Mouse (Mus musculus) liver, postnatal 0 days (tissue): Measurements from ENCODE around the gene Fbn1. TPM values are rescaled to one million over a fixed set of nuclear protein-coding genes. Genes with fewer than 3 reads are reported as not detected.

Experiments
- ATAC-seq: fragments of 200-750 bp; cut with Nextera tagmentation; 2 replicates; pipeline ENCODE4 v1.8.0; 2017; ENCODE audit warnings: mild to moderate bottlenecking, moderate library complexity
- DNase-seq: peaks from one replicate; pipeline ENCODE4 v3.0.0-alpha.2; 2016
- H3K27ac ChIP-seq: fragments of 300-500 bp; sonication (generic); 2 replicates; pipeline ENCODE4 v1.5.1; 2014; ENCODE audit warnings: antibody characterized with exemption, moderate library complexity, mild to moderate bottlenecking, low read depth
- H3K27me3 ChIP-seq: fragments of 300-500 bp; sonication (generic); 2 replicates; pipeline ENCODE4 v1.6.1; 2014; ENCODE audit warnings: low read length, control low read depth, mixed read lengths; ENCODE audit not compliant: insufficient read depth
- H3K36me3 ChIP-seq: fragments of 300-500 bp; sonication (generic); replicated peaks from 2 replicates; pipeline ENCODE4 v1.6.1; 2014; ENCODE audit warnings: mild to moderate bottlenecking, control low read depth, low read length, moderate library complexity, mixed read lengths; ENCODE audit not compliant: insufficient read depth
- H3K4me1 ChIP-seq: fragments of 300-500 bp; sonication (generic); 2 replicates; pipeline ENCODE4 v1.6.1; 2014; ENCODE audit warnings: antibody characterized with exemption, mild to moderate bottlenecking, control low read depth; ENCODE audit not compliant: insufficient read depth
- H3K4me2 ChIP-seq: fragments of 300-500 bp; sonication (generic); 2 replicates; pipeline ENCODE4 v1.6.1; 2014; ENCODE audit warnings: low read depth, mild to moderate bottlenecking, low read length, moderate library complexity, mixed read lengths
- H3K4me3 ChIP-seq: fragments of 300-500 bp; sonication (generic); 2 replicates; pipeline ENCODE4 v1.5.1; 2014; ENCODE audit warnings: low read depth, low read length
- H3K9ac ChIP-seq: fragments of 300-500 bp; sonication (generic); replicated peaks from 2 replicates; pipeline ENCODE4 v1.6.1; 2014; ENCODE audit warnings: mild to moderate bottlenecking, moderate library complexity
- H3K9me3 ChIP-seq: fragments of 300-500 bp; sonication (generic); 2 replicates; pipeline ENCODE4 v1.6.1; 2016; ENCODE audit warnings: mild to moderate bottlenecking, control low read depth, low read length, mixed read lengths
- CTCF ChIP-seq: sonication (generic); IDR thresholded peaks from 2 replicates; pipeline ENCODE4 v1.5.1; 2016; ENCODE audit warnings: antibody characterized with exemption, low read depth
- EP300 ChIP-seq: IDR thresholded peaks from 2 replicates; pipeline ENCODE4 v1.6.1; 2016; ENCODE audit warnings: antibody characterized with exemption, low read depth, mild to moderate bottlenecking
- WGBS: fragments of 180-500 bp; shearing (Covaris S2); extraction: QIAGEN DNeasy Blood & Tissue Kit; methylation state at CpG from one replicate; pipeline ENCODE4 v1.1.7; 2014; ENCODE audit not compliant: insufficient replicate concordance; 5-methylcytosine and 5-hydroxymethylcytosine counted together
- polyA plus RNA-seq: library from polyadenylated mRNA; unstranded; fragments of >200 nt; fragmentation: Nextera tagmentation; extraction: Ambion mirVana; gene quantifications from 2 replicates; pipeline ENCODE4 v1.2.1, GENCODE M21; 2015

Gene Fbn1
- polyA plus RNA-seq: 1.3 TPM in 2 replicates

- Histone ChIP-seq H3K4me2 (peak within 1 kb of the TSS; percentile 61; the same call in 1 of the 2 replicates), H3K27ac (no peak within 1 kb of the TSS), H3K9me3 (no peaks in the 10 kb centered on the region), H3K27me3 (peaks cover 38% of the 10 kb centered on the region), H3K4me3 (0 out of 2 replicates have a peak within 1 kb of the TSS, but pooled peaks have one; percentile 48), H3K36me3 (no peaks in the 10 kb centered on the region), H3K9ac (no peak within 1 kb of the TSS), H3K4me1 (no peaks in the 10 kb centered on the region; the same call in 1 of the 2 replicates)
- WGBS: 71% methylated on average over 4 of the region's 4 CpGs
- TF ChIP-seq EP300 (no peak), CTCF (no peak)
- ATAC-seq (no peak), DNase-seq (no peak)
These were observed at the start of gene Fbn1 for GRCm38 (mm10) chr2:125507893-125508292. Fbn1 (minus strand) TSS chr2:125507993.

DNA sequence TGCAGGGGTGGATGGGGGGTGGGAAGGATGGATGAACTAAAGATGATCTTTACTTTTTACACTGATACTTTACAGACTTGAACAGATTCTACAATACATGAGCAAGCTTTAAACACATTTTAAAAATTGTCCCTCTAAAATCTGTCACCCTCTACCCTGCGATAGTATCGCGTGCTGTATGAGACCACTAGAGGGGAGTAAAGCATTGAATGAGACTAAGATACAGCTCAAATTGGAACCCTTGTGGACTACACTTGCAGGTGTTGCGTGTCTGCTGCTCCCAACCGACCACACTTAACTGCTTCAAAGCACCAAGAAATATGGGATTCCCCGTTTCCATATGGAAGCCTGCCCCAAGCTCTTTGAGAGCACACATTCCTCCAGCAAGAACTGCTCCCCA, 48.0 kb upstream of the Fbn1 start:
- H3K9ac ChIP-seq: no peak overlapping the region
- DNase-seq (no peak), ATAC-seq (no peak)
- H3K4me2 ChIP-seq: no peak overlapping the region
- no peaks in the 10 kb centered on the region for H3K27me3 ChIP-seq
- no peak overlapping the region for H3K4me3 ChIP-seq
- H3K27ac ChIP-seq: no peak overlapping the region
- TF ChIP-seq CTCF (peak; percentile 43), EP300 (no peak)
- H3K4me1 ChIP-seq: no peaks in the 10 kb centered on the region
- no peaks in the 10 kb centered on the region for H3K36me3 ChIP-seq
- no peaks in the 10 kb centered on the region for H3K9me3 ChIP-seq
- 74% methylated on average over 6 of the region's 6 CpGs for WGBS

- no peak for TF ChIP-seq EP300
- TF ChIP-seq CTCF: no peak
- H3K9ac ChIP-seq: no peak overlapping the region
- no peaks in the 10 kb centered on the region for H3K36me3 ChIP-seq
- H3K4me1 ChIP-seq: no peaks in the 10 kb centered on the region
- ATAC-seq: no peak
- no peak overlapping the region for H3K4me2 ChIP-seq
- no peak overlapping the region for H3K4me3 ChIP-seq
- H3K27ac ChIP-seq: no peak overlapping the region
- H3K9me3 ChIP-seq: no peaks in the 10 kb centered on the region
- H3K27me3 ChIP-seq: no peaks in the 10 kb centered on the region
- WGBS: 77% methylated on average over 1 of the region's 1 CpGs
- DNase-seq: no peak
These were observed 41.2 kb upstream of the Fbn1 start for GRCm38 (mm10) chr2:125548806-125549578.

DNA sequence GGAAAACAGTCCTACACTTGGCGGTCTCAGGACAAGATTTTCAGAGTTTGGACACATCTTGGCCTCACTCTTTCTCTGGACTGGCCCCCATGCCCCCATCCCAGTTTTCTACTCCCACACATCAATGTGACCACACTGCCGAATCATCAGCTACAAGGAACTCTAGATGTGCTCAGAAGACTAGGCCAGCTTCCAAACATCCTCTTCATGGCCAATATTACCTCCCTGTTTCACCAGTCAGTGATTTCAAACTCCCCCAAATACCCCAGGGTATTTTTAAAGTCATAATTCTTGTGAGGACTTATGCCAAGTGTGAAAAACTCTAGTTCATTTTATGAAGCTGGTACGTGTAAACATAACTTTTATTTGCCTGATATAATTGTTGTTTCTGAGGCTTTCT, 37.2 kb upstream of the Fbn1 start:
- TF ChIP-seq CTCF (no peak), EP300 (no peak)
- ATAC-seq: no peak
- WGBS: 77% methylated on average over 3 of the region's 3 CpGs
- no peak overlapping the region for H3K9ac ChIP-seq
- H3K36me3 ChIP-seq: no peaks in the 10 kb centered on the region
- no peaks in the 10 kb centered on the region for H3K9me3 ChIP-seq
- H3K4me3 ChIP-seq: no peak overlapping the region
- no peak for DNase-seq
- H3K4me2 ChIP-seq: no peak overlapping the region
- no peaks in the 10 kb centered on the region for H3K4me1 ChIP-seq
- no peaks in the 10 kb centered on the region for H3K27me3 ChIP-seq
- no peak overlapping the region for H3K27ac ChIP-seq

- Histone ChIP-seq H3K4me3 (no peak overlapping the region), H3K4me2 (no peak overlapping the region), H3K9me3 (no peaks in the 10 kb centered on the region), H3K36me3 (no peaks in the 10 kb centered on the region), H3K27ac (no peak overlapping the region), H3K9ac (no peak overlapping the region), H3K27me3 (no peaks in the 10 kb centered on the region), H3K4me1 (no peaks in the 10 kb centered on the region)
- ATAC-seq (no peak), DNase-seq (no peak)
- 39% methylated on average over 1 of the region's 1 CpGs for WGBS
- TF ChIP-seq EP300 (no peak), CTCF (no peak)
These were observed 35.9 kb upstream of the Fbn1 start for GRCm38 (mm10) chr2:125543646-125544045.

DNA sequence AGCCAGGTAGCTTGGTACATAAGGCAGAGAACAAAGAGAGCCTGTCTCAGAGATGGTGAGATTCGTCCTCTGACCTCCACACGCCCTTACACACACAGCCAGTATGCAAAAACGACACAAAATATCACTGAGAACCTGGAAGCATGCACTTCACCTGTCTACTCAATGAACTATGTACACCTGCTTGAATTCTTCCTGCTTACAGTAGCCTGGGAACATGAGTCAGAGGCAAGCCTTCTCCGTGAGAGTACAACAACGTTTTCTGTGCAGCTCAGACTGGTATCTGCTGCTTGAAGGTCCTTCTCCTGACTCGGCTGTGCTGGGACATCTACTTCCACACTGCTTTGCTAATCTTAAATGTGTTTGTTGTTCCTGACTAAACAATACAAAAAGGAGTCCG, 33.7 kb upstream of the Fbn1 start:
- 61% methylated on average over 7 of the region's 7 CpGs for WGBS
- Histone ChIP-seq H3K4me3 (no peak overlapping the region), H3K27ac (no peak overlapping the region), H3K9ac (no peak overlapping the region), H3K36me3 (no peaks in the 10 kb centered on the region), H3K9me3 (no peaks in the 10 kb centered on the region), H3K27me3 (no peaks in the 10 kb centered on the region), H3K4me1 (no peaks in the 10 kb centered on the region), H3K4me2 (no peak overlapping the region)
- ATAC-seq (no peak), DNase-seq (no peak)
- TF ChIP-seq EP300 (no peak), CTCF (no peak)
